8 mouse cellular contexts compared by ENCODE assay signal in genomic region chrX:8206015-8206693, GRCm38 (mm10). TPM values are rescaled to one million over a fixed set of nuclear protein-coding genes. Genes with fewer than 3 reads are reported as not detected.
DNase-seq lines count a peak whose midpoint lies in the region; ATAC-seq and TF ChIP-seq lines count a peak whose summit lies in the region.

Gene Porcn, minus strand, starts transcription at chrX:8206525.

- ATAC-seq in forebrain, embryonic 16.5 days: peak; percentile 99

- H3K4me3 ChIP-seq in cerebellum, adult 2 months (replicated peaks; ENCODE audit: insufficient read depth, low read depth, low read length): peak within 1 kb of the TSS; percentile 70
- peak within 1 kb of the TSS; percentile 58 for H3K4me3 ChIP-seq in forebrain, embryonic 16.5 days (replicated peaks; ENCODE audit: low read length)
- peak within 1 kb of the TSS; percentile 88 for H3K4me3 ChIP-seq in lung, adult 2 months (replicated peaks; ENCODE audit: extremely low read depth, low read depth, low read length)
- peak within 1 kb of the TSS; percentile 36 for H3K4me3 ChIP-seq in thymus, adult 2 months (ENCODE audit: control insufficient read depth, insufficient read depth, low read length)

- no peaks in the 10 kb centered on the region; the same call in 1 of the 2 replicates for H3K9me3 ChIP-seq in forebrain, embryonic 16.5 days (ENCODE audit: control insufficient read depth, low read length)

- H3K27ac ChIP-seq in cerebellum, adult 2 months (ENCODE audit: insufficient read depth, low read length): peak within 1 kb of the TSS; percentile 97
- H3K27ac ChIP-seq in forebrain, embryonic 16.5 days (ENCODE audit: low read length): peak within 1 kb of the TSS; percentile 33
- no peak within 1 kb of the TSS for H3K27ac ChIP-seq in thymus, adult 2 months (ENCODE audit: control insufficient read depth, insufficient read depth, low read length)

- peak; percentile 69; the same call in 1 of the 2 replicates for TF ChIP-seq POLR2A in cerebellum, adult 2 months (IDR thresholded peaks at IDR 0.05; ENCODE audit: borderline replicate concordance, insufficient read depth, low read length)
- TF ChIP-seq POLR2A in lung, adult 2 months (IDR thresholded peaks at IDR 0.05; ENCODE audit: borderline replicate concordance, extremely low read depth, low read depth, low read length): peak; percentile 80; the same call in 1 of the 2 replicates
- no peak for TF ChIP-seq POLR2A in thymus, adult 2 months (IDR thresholded peaks at IDR 0.05; ENCODE audit: control insufficient read depth, extremely low read depth, insufficient read depth, low read length, poor library complexity)

- peaks cover 30% of the 10 kb centered on the region for H3K4me1 ChIP-seq in cerebellum, adult 2 months (ENCODE audit: control insufficient read depth, insufficient read depth, low read length)
- H3K4me1 ChIP-seq in forebrain, embryonic 16.5 days (replicated peaks; ENCODE audit: control insufficient read depth, insufficient read depth, low read length): peaks cover 5% of the 10 kb centered on the region
- H3K4me1 ChIP-seq in lung, adult 2 months (ENCODE audit: control insufficient read depth, insufficient read depth, low read length): peaks cover 2% of the 10 kb centered on the region; the same call in 1 of the 2 replicates
- H3K4me1 ChIP-seq in thymus, adult 2 months (replicated peaks; ENCODE audit: control insufficient read depth, insufficient read depth, low read length): no peaks in the 10 kb centered on the region

- intact Hi-C loops in heart, postnatal 14 days (cut with DNase I): no loop called here

- peak within 1 kb of the TSS; percentile 70 for H3K9ac ChIP-seq in forebrain, embryonic 16.5 days (replicated peaks; ENCODE audit: low read depth, low read length)

- WGBS in cerebellum, adult 2 months: 9% methylated on average over 38 of the region's 46 CpGs
- 18% methylated on average over 33 of the region's 46 CpGs for WGBS in forebrain, embryonic 16.5 days
- 16% methylated on average over 46 of the region's 46 CpGs for whole genome bisulfite sequencing in lung, adult 2 months
- WGBS in thymus, adult 2 months: 5% methylated on average over 44 of the region's 46 CpGs

- DNase-seq in MEL-GATA-1-ER (ENCODE audit: extremely low read depth, low read depth): peak; percentile 71
- peak; percentile 91 to 95 for DNase-seq in cerebellum, adult 2 months
- peak; percentile 81 to 82 for DNase-seq in heart, postnatal 14 days
- peak; percentile 82 to 84 for DNase-seq in layer of hippocampus, adult 18-20 months (ENCODE audit: low spot score in 2 of 2)
- peak; percentile 76 for DNase-seq in lung, adult 2 months
- peak; percentile 78 for DNase-seq in ovary, adult 18-20 months (ENCODE audit: low spot score)
- peak; percentile 46 for DNase-seq in thymus, adult 2 months

- H3K36me3 ChIP-seq in forebrain, embryonic 16.5 days (ENCODE audit: control insufficient read depth, insufficient read depth): 0 out of 2 replicates have a peak, but pooled peaks cover under 1% of the 10 kb centered on the region
- no peaks in the 10 kb centered on the region for H3K36me3 ChIP-seq in thymus, adult 2 months (ENCODE audit: control insufficient read depth, insufficient read depth, low read length)

- no peak for TF ChIP-seq CTCF in cerebellum, adult 2 months (IDR thresholded peaks at IDR 0.05; ENCODE audit: borderline replicate concordance, insufficient read depth, low read depth, low read length)
- TF ChIP-seq CTCF in lung, adult 2 months (IDR thresholded peaks at IDR 0.05; ENCODE audit: insufficient read depth, low read length): no peak
- TF ChIP-seq CTCF in thymus, adult 2 months (IDR thresholded peaks at IDR 0.05; ENCODE audit: borderline replicate concordance, control insufficient read depth, extremely low read depth, insufficient read depth, low read length, poor library complexity): no peak

- peak within 1 kb of the TSS; percentile 64 for H3K4me2 ChIP-seq in forebrain, embryonic 16.5 days (ENCODE audit: low read length)

- H3K27me3 ChIP-seq in cerebellum, adult 2 months (ENCODE audit: control insufficient read depth, insufficient read depth, low read length): no peaks in the 10 kb centered on the region
- H3K27me3 ChIP-seq in forebrain, embryonic 16.5 days (replicated peaks; ENCODE audit: control insufficient read depth, insufficient read depth, low read length): no peaks in the 10 kb centered on the region
- no peaks in the 10 kb centered on the region; the same call in 1 of the 2 replicates for H3K27me3 ChIP-seq in thymus, adult 2 months (ENCODE audit: control insufficient read depth, insufficient read depth, low read length)

RNA-seq across cellular contexts. Expression of gene Porcn, which starts in this region (rescaled TPM):
- polyA plus RNA-seq in cerebellum, adult 2 months (2012; rRNA removed): 250 and 287 TPM in 2 replicates
- polyA plus RNA-seq in forebrain, embryonic 16.5 days (2015; fragmentation: Nextera tagmentation; extraction: Ambion mirVana): 42.7 and 51.8 TPM in 2 replicates
- total RNA-seq in heart, postnatal 14 days (2021): 1 to 10 TPM; 1.8 to 3.7 TPM
- 100 to 1,000 TPM in 1 of 2 experiments, 10 to 100 TPM in 1; 95.4 to 105 TPM for total RNA-seq in layer of hippocampus, adult 18-20 months (2021)
- polyA plus RNA-seq in lung, adult 2 months (2012; rRNA removed): 79.5 and 86.0 TPM in 2 replicates
- polyA plus RNA-seq in thymus, adult 2 months (2012; rRNA removed): 4.7 and 5.3 TPM in 2 replicates

Comparison
In these comparisons a context has a peak if more than half of its experiments do, and no peak if none do; other contexts are left out.
1. RNA of gene Porcn (total RNA-seq): 95.4 to 105 TPM in layer of hippocampus, adult 18-20 months; 1.8 to 3.7 TPM in heart, postnatal 14 days; every median in the first group is over 10 times any median in the second.
2. H3K4me3 ChIP-seq: peak in every context shown above with its lines; median percentile 88 in lung, adult 2 months; 70 in cerebellum, adult 2 months; 58 in forebrain, embryonic 16.5 days; 36 in thymus, adult 2 months.
3. Peak in every context shown above with its lines, with median percentiles within 50 percentile points of each other: DNase-seq.